Mouse (Mus musculus): ENCODE measurements at regions not wholly inside any gene's neighbourhood (a gene's known extent, or its start where the extent isn't known, plus 50 kb on each side); places are given as distances from the start of the nearest gene placed in this dataset.

DNA sequence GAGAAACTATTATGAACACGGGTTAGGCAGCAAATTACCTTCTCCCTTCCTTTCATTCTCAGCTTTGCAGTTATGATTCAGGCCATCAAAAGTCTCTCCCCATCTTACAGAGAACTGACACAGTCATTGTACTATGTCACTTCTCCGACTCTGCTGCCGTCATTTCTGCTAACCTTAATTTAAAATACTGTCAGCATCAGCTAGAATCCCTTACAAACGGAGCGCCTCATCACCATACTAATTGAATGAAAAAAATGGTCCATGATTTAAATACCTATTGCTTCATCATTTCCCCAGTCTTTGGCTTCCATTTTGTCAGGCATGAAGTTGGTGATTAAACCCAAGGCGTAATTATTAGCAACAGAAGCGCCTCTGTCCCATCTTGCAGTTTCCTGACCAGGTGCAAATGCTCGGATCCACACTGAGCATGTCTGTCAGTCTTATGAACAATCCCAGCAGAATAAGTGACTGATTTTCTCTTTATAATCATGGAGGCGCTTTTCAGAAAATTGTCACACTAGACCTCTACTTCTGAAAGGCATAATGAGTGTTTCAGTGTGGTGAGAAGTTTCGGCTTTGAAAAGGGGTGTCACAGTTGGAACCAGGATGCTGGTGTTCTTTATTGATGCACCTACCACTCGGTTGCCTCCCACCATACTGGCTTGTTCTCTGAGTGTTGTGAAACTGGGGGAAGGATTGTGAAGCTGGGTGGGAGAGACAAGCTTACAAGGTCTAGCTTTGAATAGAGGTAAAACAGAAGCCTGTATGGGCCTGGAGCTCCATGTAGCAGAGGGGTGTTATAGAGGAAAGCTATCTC is 52.4 kb upstream of the Npy start:
- no peak for DNase-seq (ENCODE audit: low spot score in 2 of 2)

Data from left cerebral cortex, adult 8-10 months (tissue).